Mouse (Mus musculus) thymus, postnatal 0 days (tissue): ENCODE results near the gene Leprot. TPM values are rescaled to one million over a fixed set of nuclear protein-coding genes. Genes with fewer than 3 reads are reported as not detected.

Experiments
- DNase-seq: peaks from one replicate; pipeline ENCODE4 v3.0.0-alpha.2; 2015; ENCODE audit warnings: low spot score
- polyA plus RNA-seq: library from polyadenylated mRNA; unstranded; fragments of >200 nt; fragmentation: Nextera tagmentation; extraction: Ambion mirVana; gene quantifications from 2 replicates; pipeline ENCODE4 v1.2.1, GENCODE M21; 2015

Leprot gene
- polyA plus RNA-seq, 1 experiment from 2014 or later, result 51.0 TPM

- DNase-seq, result peak; percentile 57
Observed at GRCm38 (mm10) chr4:101664160-101664750, 16.7 kb downstream of the Leprot start.

- DNase-seq, result no peak
Observed at GRCm38 (mm10) chr4:101664766-101665165, 17.2 kb downstream of the Leprot start.

- DNase-seq, result no peak
Observed at GRCm38 (mm10) chr4:101669161-101669560, 21.6 kb downstream of the Leprot start.

- DNase-seq, result no peak
Observed at GRCm38 (mm10) chr4:101669811-101670210, 22.3 kb downstream of the Leprot start.

GRCm38 (mm10) chr4:101674790-101675189 lies 27.3 kb downstream of the Leprot start:
- DNase-seq, result no peak

GRCm38 (mm10) chr4:101675726-101676125 lies 28.2 kb downstream of the Leprot start:
- no peak for DNase-seq

GRCm38 (mm10) chr4:101682620-101683019 lies 35.1 kb downstream of the Leprot start:
- DNase-seq, result no peak

- no peak for DNase-seq
Observed at GRCm38 (mm10) chr4:101683086-101683485, 35.6 kb downstream of the Leprot start.

GRCm38 (mm10) chr4:101684821-101685220 lies 37.3 kb downstream of the Leprot start:
- no peak for DNase-seq

GRCm38 (mm10) chr4:101686227-101686810 lies 38.8 kb downstream of the Leprot start:
- no peak for DNase-seq

- no peak for DNase-seq
Observed at GRCm38 (mm10) chr4:101689241-101689640, 41.7 kb downstream of the Leprot start.

GRCm38 (mm10) chr4:101689645-101690044 lies 42.1 kb downstream of the Leprot start:
- DNase-seq, result no peak

GRCm38 (mm10) chr4:101692892-101693291 lies 45.4 kb downstream of the Leprot start:
- DNase-seq, result no peak

- DNase-seq, result no peak
Observed at GRCm38 (mm10) chr4:101694529-101694928, 47.0 kb downstream of the Leprot start.

GRCm38 (mm10) chr4:101697236-101697635 lies 49.7 kb downstream of the Leprot start:
- DNase-seq, result no peak

GRCm38 (mm10) chr4:101699423-101699822 lies 51.9 kb downstream of the Leprot start:
- DNase-seq, result no peak

- no peak for DNase-seq
Observed at GRCm38 (mm10) chr4:101700892-101701640, 53.5 kb downstream of the Leprot start.

GRCm38 (mm10) chr4:101705325-101705724 lies 57.8 kb downstream of the Leprot start:
- DNase-seq, result no peak

GRCm38 (mm10) chr4:101707234-101707633 lies 59.7 kb downstream of the Leprot start:
- no peak for DNase-seq

GRCm38 (mm10) chr4:101707953-101708352 lies 60.4 kb downstream of the Leprot start:
- DNase-seq, result no peak
